Mouse (Mus musculus): ENCODE measurements around the gene Srcin1. TPM values are rescaled to one million over a fixed set of nuclear protein-coding genes. Genes with fewer than 3 reads are reported as not detected.

The Srcin1 gene
- total RNA-seq, 2 experiments from 2014 or later: 0.08 to 0.16 TPM

- intact Hi-C loops (cut with DNase I): loop anchor here (5.0 kb wide), 1 partner anchor 153 kb away; the partner anchor contains the start of gene Cisd3
- no peak for DNase-seq
These were observed 41.3 kb downstream of the Srcin1 start for GRCm38 (mm10) chr11:97534442-97535307.

- no peak for DNase-seq
- intact Hi-C loops (cut with DNase I): loop anchor here (2.0 to 5.0 kb wide), 2 partner anchors 41 to 154 kb away; partner anchors contain the start of gene Cisd3
These were observed 42.3 kb downstream of the Srcin1 start for GRCm38 (mm10) chr11:97533653-97534052.

DNA sequence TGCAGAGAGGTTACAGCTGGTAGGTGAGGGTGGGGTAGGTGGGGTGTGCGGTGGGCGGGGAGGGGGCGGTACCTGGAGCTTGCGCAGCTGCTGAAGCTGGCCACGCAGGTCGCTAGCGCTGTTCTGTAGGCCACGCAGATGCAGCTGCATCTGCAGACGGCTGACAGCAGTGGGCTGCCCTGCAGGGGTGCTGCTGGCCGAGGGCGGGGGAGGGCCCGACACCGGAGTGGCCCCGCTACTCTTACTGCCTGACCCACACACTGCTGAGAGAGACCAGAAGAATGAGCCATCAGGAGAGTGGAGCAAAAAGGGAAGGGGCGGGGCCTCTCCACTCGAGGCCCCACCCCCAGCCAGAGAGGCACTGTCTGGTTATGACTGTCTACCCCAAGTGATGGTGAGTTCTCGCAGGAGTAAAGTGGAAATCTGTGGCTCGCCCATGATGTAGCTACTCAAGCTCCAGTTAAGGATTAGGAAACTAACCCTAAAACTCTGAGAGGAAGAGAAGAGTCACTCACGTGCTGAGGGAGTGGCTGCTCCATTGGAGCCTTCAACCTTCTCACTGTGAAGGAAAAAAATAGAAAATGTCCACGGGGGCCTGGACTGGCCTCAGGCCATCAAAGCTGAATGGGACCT, 42.9 kb downstream of the Srcin1 start:
- no peak for DNase-seq
- intact Hi-C loops (cut with DNase I): loop anchor here (2.0 to 5.0 kb wide), 2 partner anchors 42 to 154 kb away; partner anchors contain the start of gene Cisd3

- DNase-seq: no peak
- intact Hi-C loops (cut with DNase I): loop anchor here (2.0 to 5.0 kb wide), 2 partner anchors 42 to 155 kb away; partner anchors contain the start of gene Cisd3
These were observed 43.6 kb downstream of the Srcin1 start for GRCm38 (mm10) chr11:97532354-97532753.

GRCm38 (mm10) chr11:97531381-97532260, 44.4 kb downstream of the Srcin1 start:
- intact Hi-C loops (cut with DNase I): loop anchor here (1.0 to 5.0 kb wide), 4 partner anchors 25 to 156 kb away; partner anchors contain the start of gene Cisd3
- DNase-seq: peak; percentile 90 to 92

- DNase-seq: no peak
- intact Hi-C loops (cut with DNase I): loop anchor here (1.0 to 5.0 kb wide), 3 partner anchors 26 to 156 kb away; partner anchors contain the start of gene Cisd3
These were observed 45.0 kb downstream of the Srcin1 start for GRCm38 (mm10) chr11:97530961-97531360.

DNA sequence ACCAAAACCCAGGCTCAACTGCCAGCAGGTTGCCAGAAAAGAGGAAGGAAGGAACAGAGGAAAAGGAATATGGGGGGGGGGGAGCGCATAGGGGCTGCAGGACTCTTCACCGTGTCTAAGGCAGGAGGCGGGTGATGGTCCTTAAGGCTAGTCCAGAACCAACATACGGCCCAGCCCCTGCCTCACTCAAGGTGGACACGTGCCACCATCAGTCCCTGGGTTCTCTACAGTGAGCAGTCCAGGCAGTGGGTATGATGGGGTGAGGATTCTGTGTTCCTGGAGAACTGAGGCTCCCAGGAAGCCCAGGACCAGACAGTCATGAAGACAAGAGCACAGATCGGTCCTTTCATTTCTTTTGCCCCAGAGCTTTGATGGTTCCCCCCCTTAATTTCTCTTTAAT, 45.9 kb downstream of the Srcin1 start:
- DNase-seq: no peak
- intact Hi-C loops (cut with DNase I): loop anchor here (2.0 to 5.0 kb wide), 2 partner anchors 27 to 157 kb away; partner anchors contain the start of gene Cisd3

DNA sequence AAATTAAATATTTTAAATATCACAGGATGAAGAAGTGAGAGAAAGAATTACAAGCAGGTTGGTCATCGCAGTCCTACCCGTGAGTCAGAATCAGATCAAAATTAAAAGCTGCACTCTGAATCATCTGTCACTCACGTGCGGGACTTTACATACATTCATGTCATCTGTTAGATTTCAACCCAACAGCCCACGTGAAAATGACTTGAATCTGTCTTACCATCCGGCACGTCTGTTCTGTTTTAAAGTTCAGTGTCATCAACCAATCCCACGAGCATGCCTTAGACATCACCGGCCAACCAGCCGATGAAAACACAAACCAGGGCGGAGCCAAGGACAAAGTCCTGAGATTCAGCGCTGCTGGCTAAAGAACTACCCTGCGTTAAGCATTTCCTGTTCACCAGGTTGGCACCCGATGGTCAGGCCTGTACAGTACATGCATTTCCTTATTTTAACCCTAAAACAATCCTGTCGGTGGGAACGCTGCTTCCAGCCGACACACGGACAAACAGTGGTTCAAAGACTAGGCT, 47.6 kb downstream of the Srcin1 start:
- intact Hi-C loops (cut with DNase I): no loop called here
- no peak for DNase-seq

GRCm38 (mm10) chr11:97525313-97525712, 50.7 kb downstream of the Srcin1 start:
- intact Hi-C loops (cut with DNase I): no loop called here
- DNase-seq: no peak

DNA sequence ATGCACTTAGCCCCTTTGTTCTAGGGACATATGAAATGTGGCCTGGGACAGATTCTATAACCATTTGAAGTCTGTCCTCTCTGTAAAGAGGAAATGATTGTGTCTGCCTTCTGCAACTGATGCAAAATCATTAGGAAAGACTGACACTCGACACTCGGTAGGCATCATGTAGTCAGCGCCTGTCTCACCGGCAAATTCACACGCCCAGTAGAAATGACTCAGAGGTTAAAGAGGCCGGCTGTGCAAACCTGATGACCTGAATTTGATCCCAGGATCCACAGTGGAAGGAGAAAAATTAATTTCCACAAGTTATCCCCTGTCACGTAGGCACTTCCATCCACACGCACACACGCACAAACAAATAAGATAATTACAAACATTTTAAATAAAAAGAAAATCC, 51.7 kb downstream of the Srcin1 start:
- DNase-seq: no peak
- intact Hi-C loops (cut with DNase I): no loop called here

GRCm38 (mm10) chr11:97523827-97524261, 52.1 kb downstream of the Srcin1 start:
- intact Hi-C loops (cut with DNase I): no loop called here
- DNase-seq: no peak

DNA sequence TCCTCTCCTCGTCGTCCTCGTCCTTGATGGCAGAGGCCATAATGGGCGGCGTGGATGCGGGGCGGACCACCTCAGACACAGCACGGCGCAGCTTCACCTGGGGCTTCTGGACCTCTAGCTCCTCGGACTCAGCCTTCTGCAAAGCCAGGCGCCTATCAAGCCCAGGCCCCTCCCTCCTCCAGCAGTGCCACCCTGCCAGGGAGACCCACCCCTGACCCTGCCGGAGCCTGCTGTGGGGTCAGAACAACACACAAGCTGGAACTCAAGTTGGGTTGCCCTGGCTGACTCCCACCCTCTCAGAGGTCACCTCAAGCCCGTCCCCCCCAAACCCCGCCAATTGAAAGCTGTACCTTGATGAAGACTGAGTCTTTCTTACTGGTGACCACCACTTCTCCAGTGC, 52.9 kb downstream of the Srcin1 start:
- intact Hi-C loops (cut with DNase I): no loop called here

GRCm38 (mm10) chr11:97521741-97522474, 54.1 kb downstream of the Srcin1 start:
- no peak for DNase-seq
- intact Hi-C loops (cut with DNase I): no loop called here

More for the DNA sequence above, 52.9 kb downstream of the Srcin1 start:
- DNase-seq: no peak

DNA sequence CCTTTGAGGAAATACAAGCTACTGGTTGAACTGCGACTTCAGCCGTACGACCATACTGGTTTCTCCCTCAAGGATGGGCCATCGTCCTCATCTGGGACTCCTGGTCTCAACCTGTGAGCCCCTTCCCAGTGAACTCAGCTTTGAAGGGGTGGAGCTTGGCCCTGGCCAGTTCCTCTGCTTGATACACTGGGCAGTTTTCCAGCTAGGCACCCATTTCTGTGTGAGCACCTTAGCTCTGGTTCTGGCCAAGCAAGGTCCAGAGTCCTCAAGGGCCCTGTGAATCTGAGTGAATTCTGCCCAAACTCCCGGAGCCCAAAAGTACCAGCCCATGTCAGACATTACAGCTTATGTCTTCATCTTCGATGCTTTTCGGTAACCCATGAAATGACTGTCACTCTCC, 55.4 kb downstream of the Srcin1 start:
- DNase-seq: no peak
- intact Hi-C loops (cut with DNase I): no loop called here

GRCm38 (mm10) chr11:97513066-97513465, 62.9 kb downstream of the Srcin1 start:
- no peak for DNase-seq
- intact Hi-C loops (cut with DNase I): no loop called here

- no peak for DNase-seq
- intact Hi-C loops (cut with DNase I): no loop called here
These were observed 63.5 kb downstream of the Srcin1 start for GRCm38 (mm10) chr11:97512511-97512910.

DNA sequence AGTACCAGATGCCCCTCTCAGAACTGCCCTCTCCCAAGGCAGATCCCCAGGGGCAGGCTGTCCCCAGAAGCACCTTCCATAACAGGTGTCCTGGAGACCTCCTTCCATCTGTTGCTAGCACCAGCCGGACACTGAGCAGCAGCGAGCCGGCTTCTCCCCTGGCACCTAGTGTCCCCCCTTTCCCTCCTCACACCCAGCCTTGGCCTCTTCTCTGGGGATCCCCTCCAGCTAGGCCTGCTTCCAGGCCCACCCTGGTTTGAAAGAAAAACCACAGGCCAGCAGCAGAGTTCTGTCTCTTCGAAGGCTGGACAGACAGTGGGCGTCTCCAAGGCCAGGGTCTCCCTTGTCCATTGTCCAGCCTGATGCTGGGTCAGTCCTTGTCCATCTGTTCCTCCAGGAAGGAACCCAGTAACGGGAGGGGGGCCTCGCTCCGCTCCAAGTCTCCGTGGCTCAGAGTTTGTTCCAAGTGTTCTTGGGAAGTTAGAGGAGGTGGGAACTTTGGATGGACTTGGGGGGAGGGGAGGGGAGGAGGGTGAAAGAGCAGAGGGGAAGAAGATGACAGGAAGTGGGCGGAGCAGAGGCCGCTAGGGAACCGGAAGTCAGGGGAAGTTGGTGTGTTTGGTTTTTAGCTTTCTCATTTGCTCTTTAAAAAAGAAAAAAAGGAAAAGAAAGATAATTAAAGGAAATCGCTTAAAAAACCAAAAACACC, 64.2 kb downstream of the Srcin1 start:
- DNase-seq: peak; percentile 47 to 55
- intact Hi-C loops (cut with DNase I): no loop called here

DNA sequence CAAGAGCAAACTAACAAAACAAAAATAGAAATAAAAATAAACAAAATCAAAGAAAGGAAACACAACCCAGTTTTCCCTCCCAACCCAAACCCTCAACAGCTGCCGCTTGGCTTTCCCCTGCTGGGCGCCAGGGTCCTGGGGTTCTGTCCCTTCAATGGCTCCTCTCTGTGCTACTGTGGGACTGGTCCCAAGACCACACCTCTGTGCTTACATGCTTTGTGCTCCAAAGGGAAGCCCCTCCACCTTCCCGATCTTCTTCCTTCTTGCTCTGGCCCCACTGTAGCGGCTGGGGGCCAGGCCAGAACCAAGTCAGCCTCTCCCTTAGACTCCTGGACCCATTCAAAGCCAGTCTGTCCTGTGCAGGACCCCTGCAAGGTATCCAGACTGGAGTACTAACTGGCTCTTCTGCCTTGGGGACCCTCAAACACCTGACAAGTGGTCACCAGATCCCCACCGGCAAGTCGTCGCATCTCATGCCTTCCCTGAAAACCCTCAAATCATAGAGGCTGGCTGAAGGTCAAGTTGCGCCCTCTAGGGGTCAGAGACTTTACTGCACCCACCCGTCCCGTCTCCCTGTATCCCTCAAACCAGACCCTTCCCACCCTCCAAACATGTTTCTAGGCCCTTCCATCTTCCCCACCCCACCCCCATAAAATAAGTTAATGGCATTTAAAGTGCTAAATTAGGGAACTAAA, 64.9 kb downstream of the Srcin1 start:
- DNase-seq: peak; percentile 80 to 85
- intact Hi-C loops (cut with DNase I): no loop called here
